Mouse (Mus musculus) hindbrain, embryonic 14.5 days (tissue): Measurements from ENCODE around the gene Ccdc183. TPM values are rescaled to one million over a fixed set of nuclear protein-coding genes. Genes with fewer than 3 reads are reported as not detected.

Source experiments
- ATAC-seq: fragments of 200-750 bp; cut with Nextera tagmentation; 2 replicates; pipeline ENCODE4 v1.8.0; 2017; ENCODE audit warnings: moderate number of reproducible peaks, mild to moderate bottlenecking, moderate TSS enrichment, moderate library complexity; ENCODE audit not compliant: low FRiP score
- DNase-seq: peaks from one replicate; pipeline ENCODE4 v3.0.0-alpha.2; 2015; ENCODE audit warnings: low spot score
- H3K27ac ChIP-seq: fragments of 300-500 bp; sonication (generic); 2 replicates; pipeline ENCODE4 v1.5.1; 2014; ENCODE audit warnings: mild to moderate bottlenecking, moderate library complexity
- H3K27me3 ChIP-seq: fragments of 300-500 bp; sonication (generic); 2 replicates; pipeline ENCODE4 v1.6.1; 2014; ENCODE audit warnings: mild to moderate bottlenecking, low read length, mixed read lengths; ENCODE audit not compliant: control insufficient read depth, insufficient read depth
- H3K36me3 ChIP-seq: fragments of 300-500 bp; sonication (generic); replicated peaks from 2 replicates; pipeline ENCODE4 v1.6.1; 2014; ENCODE audit not compliant: control insufficient read depth, insufficient read depth
- H3K4me1 ChIP-seq: fragments of 300-500 bp; sonication (generic); replicated peaks from 2 replicates; pipeline ENCODE4 v1.6.1; 2014; ENCODE audit warnings: antibody characterized with exemption, low read length, mixed read lengths; ENCODE audit not compliant: control insufficient read depth, insufficient read depth
- H3K4me2 ChIP-seq: fragments of 300-500 bp; sonication (generic); replicated peaks from 2 replicates; pipeline ENCODE4 v1.6.1; 2014; ENCODE audit warnings: mild to moderate bottlenecking, moderate library complexity
- H3K4me3 ChIP-seq: fragments of 300-500 bp; sonication (generic); replicated peaks from 2 replicates; pipeline ENCODE4 v1.5.1; 2014; ENCODE audit warnings: mild to moderate bottlenecking, low read length
- H3K9ac ChIP-seq: fragments of 300-500 bp; sonication (generic); 2 replicates; pipeline ENCODE4 v1.6.1; 2014
- H3K9me3 ChIP-seq: fragments of 300-500 bp; sonication (generic); 2 replicates; pipeline ENCODE4 v1.6.1; 2016; ENCODE audit warnings: low read length; ENCODE audit not compliant: control insufficient read depth
- WGBS: fragments of 180-500 bp; shearing (Covaris S2); extraction: QIAGEN DNeasy Blood & Tissue Kit; methylation state at CpG from one replicate; pipeline ENCODE4 v1.1.7; 2014; 5-methylcytosine and 5-hydroxymethylcytosine counted together
- polyA plus RNA-seq: library from polyadenylated mRNA; unstranded; fragments of >200 nt; fragmentation: Nextera tagmentation; extraction: Ambion mirVana; gene quantifications from 2 replicates; pipeline ENCODE4 v1.2.1, GENCODE M21; 2014

Ccdc183 gene
- polyA plus RNA-seq, 1 experiment from 2014 or later: 0.44 TPM

- 84% methylated on average over 9 of the region's 9 CpGs for WGBS
- Histone ChIP-seq H3K4me3 (no peak overlapping the region), H3K27ac (no peak overlapping the region), H3K27me3 (no peaks in the 10 kb centered on the region), H3K36me3 (peaks cover 63% of the 10 kb centered on the region), H3K9me3 (no peaks in the 10 kb centered on the region), H3K4me1 (peaks cover 15% of the 10 kb centered on the region), H3K9ac (no peak overlapping the region), H3K4me2 (no peak overlapping the region)
- no peak for DNase-seq
- ATAC-seq: no peak
These were observed 55.5 kb downstream of the Ccdc183 start for GRCm38 (mm10) chr2:25561946-25562345.

GRCm38 (mm10) chr2:25560551-25560950 lies 56.9 kb downstream of the Ccdc183 start:
- H3K9ac ChIP-seq: no peak overlapping the region
- peaks cover 57% of the 10 kb centered on the region for H3K36me3 ChIP-seq
- H3K4me3 ChIP-seq: no peak overlapping the region
- no peak for DNase-seq
- peaks cover 20% of the 10 kb centered on the region for H3K4me1 ChIP-seq
- H3K4me2 ChIP-seq: no peak overlapping the region
- no peaks in the 10 kb centered on the region for H3K27me3 ChIP-seq
- no peak overlapping the region for H3K27ac ChIP-seq
- no peaks in the 10 kb centered on the region for H3K9me3 ChIP-seq
- no peak for ATAC-seq
- 96% methylated on average over 8 of the region's 8 CpGs for WGBS

GRCm38 (mm10) chr2:25558774-25559173 lies 58.7 kb downstream of the Ccdc183 start:
- H3K9ac ChIP-seq: peak overlapping the region; percentile 99
- H3K4me3 ChIP-seq: peak overlapping the region; percentile 96
- DNase-seq (no peak), ATAC-seq (no peak)
- peaks cover 39% of the 10 kb centered on the region for H3K36me3 ChIP-seq
- H3K4me2 ChIP-seq: peak overlapping the region; percentile 98
- H3K9me3 ChIP-seq: no peaks in the 10 kb centered on the region
- H3K27me3 ChIP-seq: no peaks in the 10 kb centered on the region
- 76% methylated on average over 6 of the region's 6 CpGs for WGBS
- H3K27ac ChIP-seq: no peak overlapping the region
- H3K4me1 ChIP-seq: peaks cover 20% of the 10 kb centered on the region

Other genes with a start within 250 kb of the Ccdc183 start
- 10.0 and 10.8 TPM in 2 replicates for gene Sapcd2, start 245.4 kb downstream of the Ccdc183 start, polyA plus RNA-seq
- 2.6 and 3.3 TPM in 2 replicates for gene Entpd2, start 221.8 kb downstream of the Ccdc183 start, polyA plus RNA-seq
- 365 and 378 TPM in 2 replicates for gene Npdc1, start 218.3 kb downstream of the Ccdc183 start, polyA plus RNA-seq
- 0.37 TPM in 1 of 2 replicates, not detected in the other for gene Fut7, start 194.4 kb downstream of the Ccdc183 start, polyA plus RNA-seq
- gene Abca2, start 189.0 kb downstream of the Ccdc183 start, polyA plus RNA-seq: 15.6 and 17.3 TPM in 2 replicates
- 2.2 and 2.6 TPM in 2 replicates for gene Clic3, start 160.8 kb downstream of the Ccdc183 start, polyA plus RNA-seq
- 93.1 and 109 TPM in 2 replicates for gene Paxx, start 156.6 kb downstream of the Ccdc183 start, polyA plus RNA-seq
- gene Ptgds, start 147.6 kb downstream of the Ccdc183 start, polyA plus RNA-seq: 230 and 390 TPM in 2 replicates
- gene Lcn12, start 123.8 kb downstream of the Ccdc183 start, polyA plus RNA-seq: not detected in 2 replicates
- gene Fbxw5, start 116.9 kb downstream of the Ccdc183 start, polyA plus RNA-seq: 116 and 118 TPM in 2 replicates
- 4.1 and 5.5 TPM in 2 replicates for gene C8g, start 116.0 kb downstream of the Ccdc183 start, polyA plus RNA-seq
- gene Traf2, start 70.7 kb downstream of the Ccdc183 start, polyA plus RNA-seq: 15.6 and 16.3 TPM in 2 replicates
- gene Edf1, start 59.8 kb downstream of the Ccdc183 start, polyA plus RNA-seq: 353 and 366 TPM in 2 replicates
- 1.3 and 1.7 TPM in 2 replicates for gene Mamdc4, start 42.8 kb downstream of the Ccdc183 start, polyA plus RNA-seq
- 171 and 187 TPM in 2 replicates for gene Phpt1, start 42.5 kb downstream of the Ccdc183 start, polyA plus RNA-seq
- gene Ajm1, start 35.9 kb downstream of the Ccdc183 start, polyA plus RNA-seq: 10.8 and 12.7 TPM in 2 replicates
- 59.0 and 61.6 TPM in 2 replicates for gene Rabl6, start 9.2 kb downstream of the Ccdc183 start, polyA plus RNA-seq
- 52.5 and 53.5 TPM in 2 replicates for gene Tmem141, start 4.3 kb upstream of the Ccdc183 start, polyA plus RNA-seq
- 3.9 and 4.0 TPM in 2 replicates for gene Fcna, start 10.4 kb upstream of the Ccdc183 start, polyA plus RNA-seq
- gene Lcn8, start 35.4 kb upstream of the Ccdc183 start, polyA plus RNA-seq: not detected in 2 replicates
- not detected in 2 replicates for gene Lcn5, start 40.3 kb upstream of the Ccdc183 start, polyA plus RNA-seq
- gene Lcn6, start 59.1 kb upstream of the Ccdc183 start, polyA plus RNA-seq: not detected in 2 replicates
- not detected in 2 replicates for gene Lcn10, start 65.0 kb upstream of the Ccdc183 start, polyA plus RNA-seq
- gene Obp2a, start 82.4 kb upstream of the Ccdc183 start, polyA plus RNA-seq: not detected in 2 replicates
- 145 and 153 TPM in 2 replicates for gene Bmyc, start 89.1 kb upstream of the Ccdc183 start, polyA plus RNA-seq
- not detected in 2 replicates for gene Obp2b, start 119.3 kb upstream of the Ccdc183 start, polyA plus RNA-seq
- gene Lcn3, start 147.9 kb upstream of the Ccdc183 start, polyA plus RNA-seq: not detected in 2 replicates
- gene Lcn11, start 159.3 kb upstream of the Ccdc183 start, polyA plus RNA-seq: not detected in 2 replicates
- gene Gm13539, start 164.6 kb upstream of the Ccdc183 start, polyA plus RNA-seq: not detected in 2 replicates
- not detected in 2 replicates for gene Glt6d1, start 198.2 kb upstream of the Ccdc183 start, polyA plus RNA-seq
- not detected in 2 replicates for gene Lcn9, start 205.5 kb upstream of the Ccdc183 start, polyA plus RNA-seq
- not detected in 2 replicates for gene Sohlh1, start 229.6 kb upstream of the Ccdc183 start, polyA plus RNA-seq
- gene Kcnt1, start 246.1 kb upstream of the Ccdc183 start, polyA plus RNA-seq: 20.4 and 20.6 TPM in 2 replicates